Mouse (Mus musculus) megakaryocyte, embryonic 14.5 days (primary cell): ENCODE measurements around the gene Gm20388.

Experiments
- FLI1 ChIP-seq: IDR thresholded peaks from 2 replicates; pipeline ENCODE4 v1.6.1; 2012; ENCODE audit warnings: low read length, inconsistent platforms, mixed read lengths
- GATA1 ChIP-seq: IDR thresholded peaks from 3 replicates; pipeline ENCODE4 v1.6.1; 2012; ENCODE audit warnings: mixed read lengths, low read length, inconsistent platforms, borderline replicate concordance

- no peak for TF ChIP-seq FLI1
- TF ChIP-seq GATA1 = no peak
These were observed 590.1 kb downstream of the Gm20388 start for GRCm38 (mm10) chr8:120500701-120501261.
